Mouse (Mus musculus): ENCODE measurements around the gene Dkk3. TPM values are rescaled to one million over a fixed set of nuclear protein-coding genes. Genes with fewer than 3 reads are reported as not detected.
"Not testable (repeated sequence)": the region's sequence is repeated elsewhere in the genome, so short reads cannot be mapped to it uniquely, and the experiment has no call there.

The Dkk3 gene
- total RNA-seq, 4 experiments from 2014 or later: 34.3 to 54.4 (median 46.8) TPM

GRCm38 (mm10) chr7:112130660-112131059, 28.2 kb downstream of the Dkk3 start:
- DNase-seq (ENCODE audit: low spot score): no peak

GRCm38 (mm10) chr7:112129851-112130250, 29.0 kb downstream of the Dkk3 start:
- DNase-seq (ENCODE audit: low spot score): no peak

- DNase-seq (ENCODE audit: low spot score): no peak
Measured at GRCm38 (mm10) chr7:112128810-112129209, 30.0 kb downstream of the Dkk3 start.

- DNase-seq (ENCODE audit: low spot score): no peak
Measured at GRCm38 (mm10) chr7:112127954-112128353, 30.9 kb downstream of the Dkk3 start.

- DNase-seq (ENCODE audit: low spot score): no peak
Measured at GRCm38 (mm10) chr7:112127085-112127637, 31.7 kb downstream of the Dkk3 start.

- no peak for DNase-seq (ENCODE audit: low spot score)
Measured at GRCm38 (mm10) chr7:112125625-112126260, 33.1 kb downstream of the Dkk3 start.

- no peak for DNase-seq (ENCODE audit: low spot score)
Measured at GRCm38 (mm10) chr7:112123612-112124011, 35.2 kb downstream of the Dkk3 start.

GRCm38 (mm10) chr7:112121866-112122500, 36.9 kb downstream of the Dkk3 start:
- no peak for DNase-seq (ENCODE audit: low spot score)

- peak; percentile 41 for DNase-seq (ENCODE audit: low spot score)
Measured at GRCm38 (mm10) chr7:112120861-112121810, 37.7 kb downstream of the Dkk3 start.

GRCm38 (mm10) chr7:112119248-112119647, 39.6 kb downstream of the Dkk3 start:
- no peak for DNase-seq (ENCODE audit: low spot score)

- DNase-seq (ENCODE audit: low spot score): no peak
Measured at GRCm38 (mm10) chr7:112118086-112118485, 40.8 kb downstream of the Dkk3 start.

GRCm38 (mm10) chr7:112117501-112117900, 41.4 kb downstream of the Dkk3 start:
- no peak for DNase-seq (ENCODE audit: low spot score)

- no peak for DNase-seq (ENCODE audit: low spot score)
Measured at GRCm38 (mm10) chr7:112110638-112111372, 48.1 kb downstream of the Dkk3 start.

- no peak for DNase-seq (ENCODE audit: low spot score)
Measured at GRCm38 (mm10) chr7:112108757-112109156, 50.1 kb downstream of the Dkk3 start.

- no peak for DNase-seq (ENCODE audit: low spot score)
Measured at GRCm38 (mm10) chr7:112103816-112104215, 55.0 kb downstream of the Dkk3 start.

GRCm38 (mm10) chr7:112102933-112103332, 55.9 kb downstream of the Dkk3 start:
- DNase-seq (ENCODE audit: low spot score): no peak

- DNase-seq (ENCODE audit: low spot score): no peak
Measured at GRCm38 (mm10) chr7:112100887-112101286, 58.0 kb downstream of the Dkk3 start.

GRCm38 (mm10) chr7:112094923-112095322, 63.9 kb downstream of the Dkk3 start:
- DNase-seq (ENCODE audit: low spot score): not testable (repeated sequence)

- no peak for DNase-seq (ENCODE audit: low spot score)
Measured at GRCm38 (mm10) chr7:112086186-112086585, 72.7 kb downstream of the Dkk3 start.

- peak; percentile 79 for DNase-seq (ENCODE audit: low spot score)
Measured at GRCm38 (mm10) chr7:112085062-112085461, 73.8 kb downstream of the Dkk3 start.

- DNase-seq (ENCODE audit: low spot score): no peak
Measured at GRCm38 (mm10) chr7:112084222-112084621, 74.6 kb downstream of the Dkk3 start.
